Comparison of ENCODE assay signal across 8 mouse cellular contexts in the genomic region with DNA sequence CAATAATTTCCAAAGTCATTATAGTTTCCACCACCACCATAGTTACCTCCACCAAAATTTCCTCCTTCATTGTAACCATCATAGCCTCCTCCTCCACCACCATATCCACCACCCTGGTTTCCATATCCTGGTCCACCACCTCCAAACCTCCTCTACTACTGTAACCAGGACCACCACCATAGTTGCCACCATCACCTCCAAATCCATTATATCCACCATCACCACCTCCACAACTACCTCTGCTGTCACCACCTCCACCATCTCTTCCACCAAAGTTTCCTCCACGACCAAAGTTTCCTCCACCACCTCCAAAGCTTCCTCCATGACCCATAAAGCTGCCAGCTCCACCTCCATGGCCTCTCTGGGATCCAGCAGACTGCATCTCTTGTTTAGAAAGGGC. TPM values are rescaled to one million over a fixed set of nuclear protein-coding genes. Genes with fewer than 3 reads are reported as not detected.
DNase-seq lines count a peak whose midpoint lies in the region; ATAC-seq and TF ChIP-seq lines count a peak whose summit lies in the region.
"Not testable (repeated sequence)": the region's sequence is repeated elsewhere in the genome, so short reads cannot be mapped to it uniquely, and the experiment has no call there.

A gene (minus strand): TSS at position 101 of the 400 bp plus-strand sequence.

- H3K9me3 ChIP-seq in forebrain, embryonic 14.5 days (replicated peaks; ENCODE audit: control insufficient read depth, low read length); heart, embryonic 10.5 days; hindbrain, embryonic 14.5 days (ENCODE audit: control insufficient read depth, low read length); lung, postnatal 0 days (ENCODE audit: low read length); neural tube, embryonic 13.5 days: not testable (repeated sequence)

- not testable (repeated sequence) for H3K27me3 ChIP-seq in forebrain, embryonic 14.5 days (replicated peaks; ENCODE audit: control insufficient read depth, insufficient read depth, low read length); heart, embryonic 10.5 days (ENCODE audit: insufficient read depth, poor library complexity, severe bottlenecking); hindbrain, embryonic 14.5 days (ENCODE audit: control insufficient read depth, insufficient read depth, low read length); lung, postnatal 0 days (replicated peaks; ENCODE audit: insufficient read depth, low read length); neural tube, embryonic 13.5 days

- H3K4me3 ChIP-seq in forebrain, embryonic 14.5 days (ENCODE audit: low read depth, low read length); heart, embryonic 10.5 days; hindbrain, embryonic 14.5 days (replicated peaks; ENCODE audit: low read length); lung, postnatal 0 days (ENCODE audit: low read depth, low read length); neural tube, embryonic 13.5 days: not testable (repeated sequence)

- not testable (repeated sequence) for ATAC-seq in CD4-positive, CD25-positive, alpha-beta regulatory T cell, adult 4 months; forebrain, embryonic 14.5 days; hindbrain, embryonic 14.5 days (ENCODE audit: low FRiP score); lung, postnatal 0 days; neural tube, embryonic 13.5 days (ENCODE audit: low read depth)

- not testable (repeated sequence) for H3K9ac ChIP-seq in forebrain, embryonic 14.5 days (ENCODE audit: low read length); hindbrain, embryonic 14.5 days; lung, postnatal 0 days (replicated peaks; ENCODE audit: low read depth); neural tube, embryonic 13.5 days

- H3K4me1 ChIP-seq in forebrain, embryonic 14.5 days (ENCODE audit: control insufficient read depth, insufficient read depth, low read length); heart, embryonic 10.5 days; hindbrain, embryonic 14.5 days (replicated peaks; ENCODE audit: control insufficient read depth, insufficient read depth, low read length); lung, postnatal 0 days (ENCODE audit: insufficient read depth, low read depth, low read length); neural tube, embryonic 13.5 days (replicated peaks): not testable (repeated sequence)

- not testable (repeated sequence) for DNase-seq in brain, embryonic 14.5 days (ENCODE audit: low read depth); forebrain, embryonic 14.5 days (ENCODE audit: low spot score); heart, embryonic 10.5 days (ENCODE audit: low spot score); hindbrain, embryonic 14.5 days (ENCODE audit: low spot score); left cerebral cortex, adult 18-20 months (ENCODE audit: low spot score in 2 of 2); lung, postnatal 0 days (ENCODE audit: low spot score)

- not testable (repeated sequence) for H3K4me2 ChIP-seq in forebrain, embryonic 14.5 days (ENCODE audit: low read length); hindbrain, embryonic 14.5 days (replicated peaks); lung, postnatal 0 days (replicated peaks; ENCODE audit: low read depth, low read length); neural tube, embryonic 13.5 days

- TF ChIP-seq POLR2A in brain, embryonic 14.5 days (IDR thresholded peaks at IDR 0.05; ENCODE audit: borderline replicate concordance, extremely low read depth, insufficient read depth, insufficient read length, poor library complexity, severe bottlenecking) = not testable (repeated sequence)

- not testable (repeated sequence) for TF ChIP-seq EP300 in lung, postnatal 0 days (IDR thresholded peaks at IDR 0.05)

- WGBS in forebrain, embryonic 14.5 days = 19% methylated on average over 1 of the region's 1 CpGs
- WGBS in heart, embryonic 10.5 days = 41% methylated on average over 1 of the region's 1 CpGs
- 40% methylated on average over 1 of the region's 1 CpGs for WGBS in hindbrain, embryonic 14.5 days
- 29% methylated on average over 1 of the region's 1 CpGs for WGBS in lung, postnatal 0 days
- WGBS in neural tube, embryonic 13.5 days = 40% methylated on average over 1 of the region's 1 CpGs

- H3K36me3 ChIP-seq in forebrain, embryonic 14.5 days (ENCODE audit: control insufficient read depth, insufficient read depth, low read length); heart, embryonic 10.5 days; hindbrain, embryonic 14.5 days (replicated peaks; ENCODE audit: control insufficient read depth, insufficient read depth); lung, postnatal 0 days (ENCODE audit: insufficient read depth, low read length); neural tube, embryonic 13.5 days: not testable (repeated sequence)

- TF ChIP-seq CTCF in brain, embryonic 14.5 days (IDR thresholded peaks at IDR 0.05; ENCODE audit: borderline replicate concordance, extremely low read depth, insufficient read depth, insufficient read length); lung, postnatal 0 days (IDR thresholded peaks at IDR 0.05): not testable (repeated sequence)

- not testable (repeated sequence) for H3K27ac ChIP-seq in forebrain, embryonic 14.5 days (ENCODE audit: low read depth, low read length); heart, embryonic 10.5 days; hindbrain, embryonic 14.5 days; lung, postnatal 0 days (ENCODE audit: low read length); neural tube, embryonic 13.5 days (replicated peaks)

RNA-seq across cellular contexts. Expression of the gene that starts here (rescaled TPM):
- 10 to 100 TPM; 19.9 to 20.2 TPM for polyA plus RNA-seq in CD4-positive, CD25-positive, alpha-beta regulatory T cell, adult 4 months (2017; shearing (Covaris generic))
- polyA plus RNA-seq in brain, embryonic 14.5 days (2012; rRNA removed) = 25.4 and 38.9 TPM in 2 replicates
- 12.6 and 14.2 TPM in 2 replicates for polyA plus RNA-seq in forebrain, embryonic 14.5 days (2014; fragmentation: Nextera tagmentation; extraction: Ambion mirVana)
- 11.3 and 13.1 TPM in 2 replicates for polyA plus RNA-seq in heart, embryonic 10.5 days (2016; fragmentation: Nextera tagmentation; extraction: Ambion mirVana)
- 15.5 and 15.6 TPM in 2 replicates for polyA plus RNA-seq in hindbrain, embryonic 14.5 days (2014; fragmentation: Nextera tagmentation; extraction: Ambion mirVana)
- total RNA-seq in left cerebral cortex, adult 18-20 months (2021) = 10 to 100 TPM; 89.6 to 94.8 TPM
- 9.8 and 10.0 TPM in 2 replicates for polyA plus RNA-seq in lung, postnatal 0 days (2015; fragmentation: Nextera tagmentation; extraction: Ambion mirVana)
- 12.9 and 15.4 TPM in 2 replicates for polyA plus RNA-seq in neural tube, embryonic 13.5 days (2015; fragmentation: Nextera tagmentation; extraction: Ambion mirVana)
